Mouse (Mus musculus) heart, postnatal 0 days (tissue): ENCODE results near the gene Ralb.

ENCODE experiments used
- CTCF ChIP-seq: IDR thresholded peaks from 2 replicates; pipeline ENCODE4 v1.5.1; 2016; ENCODE audit warnings: antibody characterized with exemption, control low read depth, low read depth
- EP300 ChIP-seq: IDR thresholded peaks from 2 replicates; pipeline ENCODE4 v1.6.1; 2016; ENCODE audit warnings: antibody characterized with exemption, low read depth

DNA sequence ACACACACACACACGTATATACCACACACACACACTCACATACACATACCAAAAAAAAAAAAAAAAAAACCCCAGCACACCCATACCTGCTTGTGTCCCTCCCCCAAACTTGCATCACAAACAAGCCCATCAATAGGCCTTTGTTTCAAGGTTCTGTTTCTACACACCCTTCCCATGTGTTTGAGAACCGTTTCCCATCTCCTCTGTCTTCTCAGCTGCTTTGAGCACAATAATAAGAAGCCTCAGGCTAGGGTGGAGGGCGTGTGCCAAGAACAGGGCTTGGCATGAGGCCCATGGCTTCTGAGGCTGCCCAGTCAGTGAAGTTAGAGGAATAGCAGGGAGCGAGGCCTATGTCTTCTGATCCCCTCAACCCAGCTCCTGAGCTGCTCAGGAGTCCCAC, 50.9 kb downstream of the Ralb start:
- TF ChIP-seq CTCF: no peak
- no peak for TF ChIP-seq EP300
